Comparison of ENCODE assay signal across 8 mouse cellular contexts in genomic region chr9:22138480-22138879, GRCm38 (mm10). TPM values are rescaled to one million over a fixed set of nuclear protein-coding genes. Genes with fewer than 3 reads are reported as not detected.
DNase-seq lines count a peak whose midpoint lies in the region; ATAC-seq lines count a peak whose summit lies in the region.

No protein-coding gene starts in this region.

- ATAC-seq in monocyte, adult 5-6 weeks (replicated peaks; ENCODE audit: insufficient number of reproducible peaks, low FRiP score, low TSS enrichment, poor library complexity, severe bottlenecking), result peak; percentile 59; the same call in 1 of the 2 replicates

- DNase-seq in heart, postnatal 14 days, result peak; percentile 30 to 47
- DNase-seq in heart, adult 9 months (ENCODE audit: low spot score in 2 of 2), result no peak
- DNase-seq in ovary, postnatal 14 days (ENCODE audit: low spot score), result peak; percentile 21
- no peak for DNase-seq in ovary, adult 18-20 months (ENCODE audit: low spot score)
- peak; percentile 61 to 74 for DNase-seq in cerebellum, postnatal 25 days
- DNase-seq in right cerebral cortex, postnatal 14 days, result no peak
- DNase-seq in frontal cortex, postnatal 36 days (ENCODE audit: low spot score in 2 of 2), result no peak

- intact Hi-C loops in heart, postnatal 14 days (cut with DNase I), result no loop called here

RNA-seq across cellular contexts. Expression of gene Acp5, which starts 3.0 kb away (rescaled TPM):
- 1 to 10 TPM; 2.2 to 2.6 TPM for total RNA-seq in heart, postnatal 14 days (2021)
- 24.2 to 38.4 TPM (median 30.8 TPM) in 3 replicates for total RNA-seq in monocyte, adult 5-6 weeks (2017)

RNA-seq across cellular contexts. Expression of gene Pigyl, which starts 18.2 kb away (rescaled TPM):
- total RNA-seq in heart, postnatal 14 days (2021), result 10 to 100 TPM; 42.8 to 44.2 TPM
- total RNA-seq in monocyte, adult 5-6 weeks (2017), result 11.5 to 20.1 TPM (median 15.5 TPM) in 3 replicates

RNA-seq across cellular contexts. Expression of gene Elof1, which starts 21.5 kb away (rescaled TPM):
- 10 to 100 TPM; 39.5 to 41.5 TPM for total RNA-seq in heart, postnatal 14 days (2021)
- 22.0 to 30.4 TPM (median 24.7 TPM) in 3 replicates for total RNA-seq in monocyte, adult 5-6 weeks (2017)

RNA-seq across cellular contexts. Expression of gene Cnn1, which starts 39.5 kb away (rescaled TPM):
- total RNA-seq in heart, postnatal 14 days (2021), result 1 to 10 TPM; 5.4 to 9.5 TPM
- total RNA-seq in monocyte, adult 5-6 weeks (2017), result not detected in 3 replicates

RNA-seq across cellular contexts. Expression of gene Zfp872, which starts 49.4 kb away (rescaled TPM):
- under 1 TPM; 0.17 to 0.27 TPM for total RNA-seq in heart, postnatal 14 days (2021)
- total RNA-seq in monocyte, adult 5-6 weeks (2017), result not detected in 3 replicates

Comparison
In these comparisons a context has a peak if more than half of its experiments do, and no peak if none do; other contexts are left out.
1. DNase-seq: peak in heart, postnatal 14 days (2 of 2), ovary, postnatal 14 days (single experiment) and cerebellum, postnatal 25 days (2 of 2); none in heart, adult 9 months (0 of 2), ovary, adult 18-20 months (single experiment), right cerebral cortex, postnatal 14 days (single experiment) and frontal cortex, postnatal 36 days (0 of 2).